ENCODE assay signal across 14 mouse cellular contexts in the genomic region with DNA sequence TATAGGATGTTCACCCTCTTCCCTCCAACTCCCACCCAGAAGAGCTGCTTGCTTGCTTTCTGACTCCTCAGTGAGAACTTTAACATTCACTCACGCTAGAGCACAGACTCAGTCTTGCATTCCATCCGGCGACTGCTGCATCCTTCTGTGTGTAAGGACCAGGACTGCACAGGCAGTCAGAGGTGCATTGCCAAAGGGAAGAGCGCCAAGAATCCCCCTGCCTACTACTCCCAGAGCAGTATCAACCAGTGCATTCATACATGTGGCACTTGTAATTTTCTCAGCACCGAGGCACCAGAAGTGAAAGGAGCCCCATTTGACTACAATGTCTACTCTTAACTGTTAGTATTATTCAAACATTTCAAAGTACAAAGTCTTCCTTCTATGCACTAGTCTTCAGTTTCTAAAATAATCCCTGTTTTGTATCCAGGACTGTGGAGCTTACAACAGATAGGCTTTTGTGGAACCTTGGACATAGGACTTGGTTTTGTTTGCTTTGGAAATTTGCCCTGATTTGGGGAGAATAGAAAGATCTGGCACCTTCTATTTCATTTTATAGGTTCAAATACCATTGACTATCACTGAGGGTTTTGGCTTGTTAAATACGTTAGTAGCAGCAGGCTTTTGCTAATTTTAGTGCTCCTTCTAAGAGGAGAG.
A peak's percentile ranks its signal among the peaks of the same experiment; 100 is the strongest.
DNase-seq lines count a peak whose midpoint lies in the region; ATAC-seq and TF ChIP-seq lines count a peak whose summit lies in the region.
"Had no signal": no experiment of that assay in that cellular context is flagged by ENCODE, and none has a peak within 500 bp of the region (broad histone marks: within the 10 kb centered on the region; RNA-seq: fewer than 3 reads in every experiment).

No protein-coding gene starts in this region.

- H3K4me2 ChIP-seq in heart, embryonic 12.5 days, result no peak overlapping the region
- H3K4me2 ChIP-seq in lung, postnatal 0 days (replicated peaks; ENCODE audit: low read depth, low read length), result no peak overlapping the region
- peak overlapping the region; percentile 17 for H3K4me2 ChIP-seq in liver, embryonic 14.5 days (ENCODE audit: low read depth)

- no peak for ATAC-seq in heart, embryonic 12.5 days (ENCODE audit: insufficient number of reproducible peaks, low FRiP score)
- ATAC-seq in lung, postnatal 0 days, result no peak
- ATAC-seq in liver, embryonic 14.5 days (ENCODE audit: insufficient read depth), result no peak
- ATAC-seq: activated CD4-positive, CD25-positive, alpha-beta regulatory T cell, adult 4 months had no signal

- no peak for TF ChIP-seq CTCF in lung, postnatal 0 days (IDR thresholded peaks at IDR 0.05)
- no peak for TF ChIP-seq CTCF in cortical plate, adult 2 months (IDR thresholded peaks at IDR 0.05; ENCODE audit: extremely low read depth, insufficient read depth, low read length)
- no peak for TF ChIP-seq CTCF in liver, embryonic 14.5 days (IDR thresholded peaks at IDR 0.05; ENCODE audit: low read depth)

- H3K27me3 ChIP-seq in heart, embryonic 12.5 days (replicated peaks), result no peaks in the 10 kb centered on the region
- no peaks in the 10 kb centered on the region for H3K27me3 ChIP-seq in lung, postnatal 0 days (replicated peaks; ENCODE audit: insufficient read depth, low read length)
- no peaks in the 10 kb centered on the region for H3K27me3 ChIP-seq in liver, embryonic 14.5 days (ENCODE audit: control insufficient read depth, insufficient read depth, low read length)

- peak overlapping the region; percentile 24; the same call in 1 of the 2 replicates for H3K9ac ChIP-seq in heart, embryonic 12.5 days
- H3K9ac ChIP-seq in lung, postnatal 0 days (replicated peaks; ENCODE audit: low read depth), result no peak overlapping the region
- peak overlapping the region; percentile 18; the same call in 1 of the 2 replicates for H3K9ac ChIP-seq in liver, embryonic 14.5 days (replicated peaks)

- TF ChIP-seq EP300 in lung, postnatal 0 days (IDR thresholded peaks at IDR 0.05), result no peak
- TF ChIP-seq EP300 in liver, embryonic 14.5 days (IDR thresholded peaks at IDR 0.05; ENCODE audit: low read depth), result no peak

- DNase-seq in heart, adult 11 months, result no peak
- no peak for DNase-seq in lung, postnatal 0 days (ENCODE audit: low spot score)
- DNase-seq in lung, postnatal 14 days, result no peak
- peak in 1 of 3 experiments; percentile 12 for DNase-seq in liver, embryonic 14.5 days (ENCODE audit: low read depth in 3 of 3, low spot score in 3 of 3)
- DNase-seq in kidney, postnatal 25 days, result no peak
- no peak for DNase-seq in cerebellum, postnatal 25 days
- DNase-seq: cerebellum, adult 9-10 months; lung, adult 2 months; right cerebral cortex, postnatal 4 days had no signal

- no peak for TF ChIP-seq POLR2A in cortical plate, adult 2 months (IDR thresholded peaks at IDR 0.05; ENCODE audit: extremely low read depth, insufficient read depth, low read length)

- peaks cover 11% of the 10 kb centered on the region; the same call in 1 of the 2 replicates for H3K36me3 ChIP-seq in heart, embryonic 12.5 days
- H3K36me3 ChIP-seq in lung, postnatal 0 days (ENCODE audit: insufficient read depth, low read length), result no peaks in the 10 kb centered on the region
- H3K36me3 ChIP-seq in liver, embryonic 14.5 days (replicated peaks; ENCODE audit: control insufficient read depth, insufficient read depth, low read depth), result peaks cover 20% of the 10 kb centered on the region

- no peaks in the 10 kb centered on the region for H3K9me3 ChIP-seq in heart, embryonic 12.5 days (replicated peaks)
- H3K9me3 ChIP-seq in lung, postnatal 0 days (ENCODE audit: low read length), result no peaks in the 10 kb centered on the region
- H3K9me3 ChIP-seq in liver, embryonic 14.5 days (ENCODE audit: control insufficient read depth, low read length), result no peaks in the 10 kb centered on the region

- H3K4me1 ChIP-seq in heart, embryonic 12.5 days (replicated peaks), result peaks cover 78% of the 10 kb centered on the region
- peaks cover 18% of the 10 kb centered on the region; the same call in 1 of the 2 replicates for H3K4me1 ChIP-seq in lung, postnatal 0 days (ENCODE audit: insufficient read depth, low read depth, low read length)
- H3K4me1 ChIP-seq in cortical plate, adult 2 months (ENCODE audit: control insufficient read depth, insufficient read depth, low read length), result peaks cover 8% of the 10 kb centered on the region; the same call in 1 of the 2 replicates
- peaks cover 47 to 51% of the 10 kb centered on the region in 2 experiments for H3K4me1 ChIP-seq in liver, embryonic 14.5 days (replicated peaks; ENCODE audit: control insufficient read depth in 2 of 2, insufficient read depth in 2 of 2, low read length in 1 of 2)

- no peak overlapping the region for H3K4me3 ChIP-seq in heart, embryonic 12.5 days
- no peak overlapping the region for H3K4me3 ChIP-seq in lung, postnatal 0 days (ENCODE audit: low read depth, low read length)
- no peak overlapping the region for H3K4me3 ChIP-seq in cortical plate, adult 2 months (ENCODE audit: insufficient read depth, low read length)
- H3K4me3 ChIP-seq in liver, embryonic 14.5 days (ENCODE audit: insufficient read depth in 1 of 2, low read depth in 2 of 2, low read length in 2 of 2), result no peak overlapping the region
- H3K4me3 ChIP-seq: erythroblast, embryonic 14.5 days; myocyte had no signal

- H3K27ac ChIP-seq in heart, embryonic 12.5 days (ENCODE audit: poor library complexity, severe bottlenecking), result peak overlapping the region; percentile 96
- H3K27ac ChIP-seq in lung, postnatal 0 days (ENCODE audit: low read length), result peak overlapping the region; percentile 34; the same call in 1 of the 2 replicates
- H3K27ac ChIP-seq in cortical plate, adult 2 months (ENCODE audit: insufficient read depth, low read length), result 0 out of 2 replicates have a peak overlapping the region, but pooled peaks have one; percentile 42
- peak overlapping the region; percentile 95 for H3K27ac ChIP-seq in liver, embryonic 14.5 days

- 52% methylated on average over 6 of the region's 6 CpGs for WGBS in heart, embryonic 12.5 days
- WGBS in lung, postnatal 0 days, result 45% methylated on average over 6 of the region's 6 CpGs
- 84% methylated on average over 6 of the region's 6 CpGs for WGBS in liver, embryonic 14.5 days (ENCODE audit: insufficient replicate concordance)

Comparison
In these comparisons a context has a peak if more than half of its experiments do, and no peak if none do; other contexts are left out.
1. H3K27ac ChIP-seq: peak in every context shown above with its lines; median percentile 96 in heart, embryonic 12.5 days; 95 in liver, embryonic 14.5 days; 42 in cortical plate, adult 2 months; 34 in lung, postnatal 0 days.